Mouse (Mus musculus) layer of hippocampus, adult 6 months (tissue): ENCODE measurements around the gene Hmmr. TPM values are rescaled to one million over a fixed set of nuclear protein-coding genes. Genes with fewer than 3 reads are reported as not detected.

Experiments used
- long read RNA-seq, 2 experiments: library from polyadenylated mRNA; unstranded; transcript quantifications; one replicate each; pipeline ENCODE4 v2.0.0; 2019 to 2020
- polyA plus RNA-seq: library from polyadenylated mRNA; unstranded; fragments of <200 nt; fragmentation: Nextera tagmentation; gene quantifications from 2 replicates; pipeline ENCODE4 v1.2.3, GENCODE M21; 2021

Hmmr gene
- 0.21 and 0.33 TPM in 2 replicates for polyA plus RNA-seq
- long read RNA-seq, experiment 1, partial matches to known transcripts: 1 of 1 reads
- long read RNA-seq, experiment 1, other reads (novel, unspliced or antisense): 0 of 1 reads
- long read RNA-seq, experiment 2, partial matches to known transcripts: 2 of 2 reads
- long read RNA-seq, experiment 2, other reads (novel, unspliced or antisense): 0 of 2 reads

GRCm38 (mm10) chr11:40733339-40734174 lies at the start of gene Hmmr, which contains the start of gene Nudcd2:
Gene Hmmr (minus strand): TSS chr11:40733422.
Gene Nudcd2 (plus strand): TSS chr11:40733667.

GRCm38 (mm10) chr11:40755109-40755627 lies 21.9 kb upstream of the Hmmr start, which contains the start of gene Ccng1:
Gene Ccng1 (minus strand): TSS chr11:40755311.

GRCm38 (mm10) chr11:40695103-40695502 lies 38.1 kb downstream of the Hmmr start, which contains the start of gene Mat2b:
Gene Mat2b (minus strand): TSS chr11:40695203.

Other genes starting within 250 kb of the Hmmr start
- gene Mat2b, start 38.2 kb downstream of the Hmmr start, polyA plus RNA-seq: 122 and 126 TPM in 2 replicates
- gene Nudcd2, start 245 bp upstream of the Hmmr start, polyA plus RNA-seq: 22.5 and 24.4 TPM in 2 replicates
- gene Ccng1, start 21.9 kb upstream of the Hmmr start, polyA plus RNA-seq: 38.6 and 41.3 TPM in 2 replicates